Mouse (Mus musculus): ENCODE measurements around the gene Rnf26.
A peak's percentile ranks its signal among the peaks of the same experiment; 100 is the strongest.

- TF ChIP-seq CTCF (conservative IDR thresholded peaks at IDR 0.05; ENCODE audit: insufficient read depth, insufficient read length, low read depth, low read length), result no peak
- peak; percentile 37 for TF ChIP-seq POLR2A (IDR thresholded peaks at IDR 0.05; ENCODE audit: low read depth, low read length)
These were observed at the start of gene Rnf26, which contains the start of gene Gm49380 for GRCm38 (mm10) chr9:44113105-44113789.

All from kidney, adult 2 months (tissue).